Mouse (Mus musculus) cerebellum, postnatal 4 days (tissue): Measurements from ENCODE around the gene Slc23a2.

Source experiments
- DNase-seq, 2 experiments: peaks; one replicate each; pipeline ENCODE4 v3.0.0; 2022; ENCODE audit warnings: low spot score in 2 of 2, mixed read lengths in 1 of 2

The Slc23a2 gene

DNA sequence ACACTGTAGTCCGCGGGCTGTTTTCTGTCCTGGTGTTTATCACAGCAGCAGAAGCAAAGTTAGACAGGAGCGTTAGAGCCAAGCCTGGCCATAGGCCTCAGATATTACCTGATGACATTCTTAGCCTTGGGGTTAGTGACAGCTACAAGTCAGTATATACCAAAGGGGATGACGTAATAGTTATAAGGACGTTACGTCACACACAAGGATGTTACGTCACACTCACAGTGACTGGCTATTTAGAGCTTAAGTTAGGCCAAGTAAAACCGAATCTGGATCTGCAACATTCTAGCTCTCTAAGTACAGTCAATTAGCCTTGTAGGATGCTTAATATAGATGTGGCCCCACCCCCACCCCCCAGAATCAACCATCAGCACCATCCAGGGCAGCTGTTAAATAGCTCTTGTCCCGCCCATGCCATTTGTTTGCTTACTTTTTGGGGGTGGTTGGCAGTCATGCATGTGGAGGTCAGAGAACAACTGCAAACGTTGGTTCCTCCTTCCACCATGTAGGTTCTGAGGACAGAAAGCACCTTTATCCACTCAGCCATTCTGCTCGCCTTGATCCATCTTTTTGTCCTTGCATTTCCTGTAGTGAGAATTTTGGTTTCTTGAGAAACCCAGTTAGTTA is 96.7 kb downstream of the Slc23a2 start:
- DNase-seq: no peak

DNA sequence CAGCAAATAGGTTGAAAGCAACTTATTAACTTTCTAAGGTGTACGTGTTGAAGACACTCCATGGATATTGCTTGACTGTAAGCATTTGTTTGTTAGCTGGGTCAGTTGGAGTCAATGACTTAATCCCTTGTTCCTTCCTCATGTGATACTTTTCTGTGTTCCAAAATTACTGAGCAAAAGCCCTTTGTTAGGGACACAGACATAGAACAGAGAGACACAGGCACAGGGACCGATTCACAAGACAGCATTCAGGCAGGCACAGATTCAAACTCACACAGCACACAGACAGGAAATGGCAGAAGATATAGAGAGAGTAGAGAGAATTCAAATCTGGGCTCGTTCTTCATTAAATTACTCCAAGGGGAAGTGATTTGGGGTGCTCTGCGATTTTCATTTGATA is 97.5 kb downstream of the Slc23a2 start:
- DNase-seq: no peak

DNA sequence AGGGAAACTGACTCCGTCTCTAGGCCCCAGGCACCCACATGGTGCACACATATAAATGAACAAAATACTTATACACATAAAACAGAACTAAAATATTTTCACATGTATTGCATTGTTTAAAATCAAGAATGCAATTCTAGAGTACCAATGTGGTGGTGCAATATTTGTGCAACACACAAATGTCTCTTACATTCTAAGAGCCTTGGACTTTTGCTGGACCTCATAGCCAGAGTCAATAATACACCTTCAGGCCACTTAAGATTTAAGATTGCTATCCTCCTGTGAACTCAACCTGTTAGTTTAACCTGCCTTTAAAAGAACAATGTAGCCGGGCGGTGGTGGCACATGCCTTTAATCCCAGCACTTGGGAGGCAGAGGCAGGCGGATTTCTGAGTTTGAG is 98.2 kb downstream of the Slc23a2 start:
- DNase-seq: no peak

DNA sequence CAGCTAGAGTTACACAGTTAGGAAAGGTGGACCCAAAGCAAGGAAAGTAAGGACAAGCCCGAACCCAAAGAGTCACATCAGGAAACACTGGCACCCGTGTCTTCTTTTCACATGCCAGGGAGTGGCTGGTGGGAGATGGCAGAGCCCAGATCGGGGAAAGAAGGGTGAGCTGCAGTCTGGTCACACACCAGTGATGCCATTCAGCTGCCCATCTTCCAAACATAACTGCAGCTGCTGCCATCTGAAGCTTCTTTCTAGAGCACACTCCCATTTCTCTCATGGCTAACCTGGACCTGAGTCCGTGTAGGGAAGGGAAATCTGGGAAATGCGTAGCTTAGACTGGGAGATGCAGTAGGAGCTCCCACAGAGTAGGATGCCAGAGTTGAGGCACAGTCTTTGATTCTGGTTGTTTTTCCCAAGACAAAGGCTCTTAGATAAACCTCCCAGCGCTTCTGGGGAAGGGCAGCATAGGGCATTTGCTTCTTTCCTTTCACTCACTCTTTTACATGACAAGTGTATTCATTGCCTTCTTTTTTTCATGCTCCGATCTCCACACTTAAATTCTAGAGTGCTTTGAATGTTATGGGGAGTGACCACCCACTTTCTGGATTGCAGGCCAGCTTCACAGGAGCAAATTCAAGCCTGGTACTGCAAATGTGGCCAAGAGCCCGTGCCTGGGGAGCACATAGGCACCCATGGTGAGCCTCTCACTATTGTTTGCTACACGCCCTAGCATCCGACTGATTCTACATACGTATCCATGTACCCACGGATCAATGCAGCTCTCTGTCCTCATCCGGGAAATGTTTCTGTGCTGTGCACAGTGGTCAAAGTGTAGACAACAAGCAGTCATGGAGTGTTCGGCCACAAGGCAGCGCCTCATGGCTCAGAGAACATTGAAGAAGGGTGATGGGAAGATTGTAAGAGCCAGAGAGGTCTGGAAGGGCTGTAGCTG is 100.3 kb downstream of the Slc23a2 start:
- DNase-seq: no peak

DNA sequence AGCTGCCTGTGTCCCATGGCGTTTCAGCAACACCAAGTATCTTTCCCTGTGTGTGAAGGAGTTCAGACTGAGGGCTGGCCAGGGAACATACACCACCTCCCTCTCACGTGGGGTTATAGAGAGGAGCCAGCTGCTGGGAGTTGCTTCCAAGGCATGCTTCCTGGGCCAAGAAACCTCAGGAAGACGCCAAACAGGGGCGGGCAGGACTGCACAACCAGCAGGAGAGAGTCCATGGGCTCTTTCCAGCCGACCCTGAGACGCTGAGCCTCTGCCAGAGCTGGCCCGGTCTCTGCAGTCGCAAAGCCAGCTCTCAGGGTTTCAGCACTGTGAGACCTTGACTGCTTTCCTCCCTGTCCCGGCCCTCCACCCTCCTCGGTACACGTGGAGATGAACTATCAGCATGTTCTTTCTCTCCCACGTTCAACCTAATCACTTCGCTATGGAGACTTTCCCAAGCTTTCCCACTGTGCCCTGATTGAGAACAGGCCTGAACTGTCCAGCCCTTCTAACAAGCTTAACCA is 101.7 kb downstream of the Slc23a2 start:
- DNase-seq: peak; percentile 49 to 77

DNA sequence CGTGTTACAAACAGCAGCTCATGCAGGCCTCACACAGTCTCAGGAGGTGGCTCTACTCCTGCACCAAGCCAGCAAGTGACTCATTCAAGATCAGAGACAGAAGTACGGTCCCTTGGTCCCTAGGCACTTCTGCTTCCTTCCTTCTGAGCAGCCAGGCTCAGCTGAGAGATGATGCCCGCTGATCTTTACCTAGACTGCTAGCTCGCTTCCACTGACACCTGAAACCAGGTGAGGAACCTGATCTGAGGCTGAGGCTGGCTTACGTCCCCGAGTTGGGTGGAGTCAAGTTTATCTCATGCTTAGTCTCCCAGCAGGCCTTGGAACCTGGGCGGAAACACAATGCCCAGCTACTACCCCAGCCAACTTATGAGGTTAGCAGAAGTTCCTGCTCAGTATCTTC is 105.0 kb downstream of the Slc23a2 start:
- DNase-seq: no peak

DNA sequence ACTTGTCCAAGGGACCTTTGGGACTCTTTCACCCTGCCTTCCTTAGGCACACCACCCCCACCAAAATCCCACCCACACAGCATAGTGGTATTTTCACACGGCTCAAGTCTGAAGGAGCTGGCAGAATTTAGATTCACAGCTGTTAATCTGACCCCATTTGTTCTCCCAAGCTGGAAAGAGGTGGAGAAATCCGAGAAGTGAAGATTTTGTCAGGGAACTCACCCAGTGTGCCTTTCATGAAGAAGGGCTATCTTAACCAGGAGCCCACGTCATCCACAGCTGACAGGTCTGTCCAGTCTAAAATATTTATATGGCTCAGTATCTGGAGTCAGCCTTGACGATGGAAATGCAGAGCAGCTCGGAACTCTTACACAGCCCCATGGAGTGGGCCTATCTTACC is 108.6 kb downstream of the Slc23a2 start:
- DNase-seq: no peak

DNA sequence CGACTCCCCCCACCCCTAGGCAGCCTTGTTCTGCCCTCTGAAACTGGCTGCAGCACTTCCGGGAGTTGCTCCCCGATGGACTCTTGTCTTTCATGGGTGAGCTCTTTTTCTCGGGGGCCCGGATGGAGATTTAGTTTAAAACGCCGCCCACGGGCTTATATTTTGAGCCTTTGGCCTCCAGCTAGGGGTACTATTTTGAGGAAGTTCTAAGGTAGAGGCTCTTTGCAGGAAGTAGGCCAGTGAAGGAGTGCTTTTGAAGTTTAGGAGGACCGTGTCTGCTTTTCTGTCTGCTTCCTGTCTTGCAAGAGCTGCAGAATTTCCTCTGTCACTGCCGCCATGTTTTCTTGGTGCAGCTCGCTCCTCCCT is 109.5 kb downstream of the Slc23a2 start:
- no peak for DNase-seq

DNA sequence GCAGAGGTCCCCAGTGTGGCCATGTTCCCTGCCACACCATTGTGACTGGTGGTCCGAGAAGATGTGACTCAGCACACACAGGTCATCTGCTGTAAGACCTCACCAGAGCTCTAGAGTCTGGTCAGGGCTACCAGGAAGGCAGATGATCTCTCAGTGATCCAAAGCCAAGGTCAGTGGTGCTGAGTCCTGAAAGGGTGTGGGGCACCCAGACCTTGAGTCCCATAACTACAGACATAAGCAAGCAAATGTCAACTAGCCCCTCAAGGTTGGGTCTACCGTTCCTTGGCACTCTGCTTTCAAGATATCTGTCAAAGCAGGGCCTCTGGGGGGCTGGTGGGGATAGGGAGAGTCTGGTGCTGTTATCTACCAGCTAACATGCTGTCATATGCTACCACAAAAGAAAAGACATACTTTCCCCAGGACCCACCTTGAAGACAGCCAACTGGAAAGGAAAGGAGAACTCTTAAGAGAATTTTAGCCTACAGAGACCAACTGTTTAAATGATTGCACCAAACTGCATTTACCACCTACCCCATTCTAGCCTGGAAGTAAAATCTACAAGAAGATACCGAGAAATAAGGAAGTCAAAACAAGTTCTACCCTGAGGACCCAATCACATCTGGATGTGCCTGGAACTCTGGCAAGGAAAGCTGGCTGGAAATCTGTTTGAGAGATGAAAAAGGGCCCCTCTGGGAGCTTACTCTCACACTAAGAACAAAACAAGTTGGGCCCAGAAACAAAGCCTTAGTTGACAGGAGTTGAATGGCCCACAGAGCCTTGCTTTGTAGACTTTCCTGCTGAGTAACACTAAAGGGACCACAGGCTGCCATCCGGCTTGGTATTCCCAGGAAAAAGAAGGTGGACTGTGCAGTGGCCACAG is 110.1 kb downstream of the Slc23a2 start:
- no peak for DNase-seq

DNA sequence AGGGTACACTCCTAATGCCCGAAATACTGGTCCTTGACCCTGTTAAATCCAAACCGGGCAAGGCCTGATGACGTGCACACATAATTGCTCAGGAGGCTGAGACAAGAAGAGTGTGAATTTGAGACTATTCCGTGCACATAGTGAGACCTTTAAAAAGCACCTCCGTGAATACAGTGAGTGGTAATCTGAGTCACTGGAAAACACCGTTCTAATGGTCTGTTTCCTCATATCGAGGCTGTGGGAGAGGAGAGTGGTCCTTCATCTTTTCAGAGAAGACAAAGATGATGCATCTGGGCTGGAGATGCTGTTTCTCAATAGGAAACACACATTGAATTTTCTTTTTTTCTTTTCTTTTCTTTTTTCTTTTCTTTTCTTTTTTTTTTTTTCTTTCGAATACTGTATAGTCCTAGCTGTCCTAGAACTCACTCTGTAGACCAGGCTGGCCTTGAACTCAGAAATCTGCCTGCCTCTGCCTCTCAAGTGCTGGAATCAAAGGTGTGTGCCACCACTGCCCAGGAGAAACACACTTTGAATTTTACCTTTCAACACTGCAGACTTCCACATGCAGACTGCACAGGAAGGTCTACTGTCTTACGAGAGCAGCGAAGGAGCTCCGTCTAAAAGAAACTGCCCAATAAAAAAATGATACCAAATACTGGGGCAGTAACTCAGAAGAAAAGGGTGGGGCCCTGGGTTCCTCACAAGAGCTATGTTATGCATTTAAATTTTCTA is 113.4 kb downstream of the Slc23a2 start:
- DNase-seq: no peak

DNA sequence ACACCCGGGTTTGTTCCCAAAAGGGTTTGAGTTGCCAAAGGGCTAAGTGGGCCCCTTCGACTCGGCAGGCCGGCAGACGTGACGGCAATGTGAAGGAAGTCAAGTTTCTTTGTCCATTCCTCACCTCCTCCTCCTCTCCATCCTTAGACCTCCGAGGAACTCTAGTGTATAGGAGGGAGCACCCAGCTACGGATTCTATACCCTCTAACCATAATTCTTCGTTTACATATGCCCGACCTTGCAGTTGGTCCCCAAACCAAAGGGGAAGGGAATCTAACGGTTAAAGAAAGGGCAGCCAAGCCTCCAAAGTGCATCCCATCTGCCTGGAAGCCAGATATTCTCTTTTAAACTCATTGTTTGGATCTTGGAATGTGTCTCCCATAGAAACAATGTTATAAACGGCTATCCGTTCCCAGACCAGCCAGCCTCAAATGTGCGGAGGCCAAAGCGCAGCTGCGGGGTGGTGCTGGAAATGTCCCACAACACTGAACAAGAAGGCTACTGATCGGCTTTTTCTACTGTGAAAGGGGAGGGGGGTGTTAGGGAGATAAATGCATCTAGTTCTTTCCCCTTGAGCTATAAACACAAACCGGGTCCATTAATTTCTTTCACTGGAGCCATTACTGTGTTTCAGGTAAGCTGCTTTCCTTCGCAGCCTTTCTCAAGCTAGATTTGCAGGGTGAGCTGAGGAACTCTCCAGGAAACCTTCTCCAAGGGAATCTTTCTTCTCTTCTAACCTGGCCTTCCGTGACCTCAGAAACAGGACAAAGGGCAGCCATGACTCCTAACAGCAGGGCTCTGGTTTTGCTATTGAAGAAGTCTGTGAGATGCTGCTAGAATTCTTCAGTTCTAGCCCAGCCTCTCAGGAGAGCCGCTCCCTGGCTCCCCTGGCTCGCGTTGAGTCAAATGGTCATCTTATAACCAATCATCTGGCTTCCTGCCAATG is 114.2 kb downstream of the Slc23a2 start:
- peak in 1 of 2 experiments; percentile 44 for DNase-seq

DNA sequence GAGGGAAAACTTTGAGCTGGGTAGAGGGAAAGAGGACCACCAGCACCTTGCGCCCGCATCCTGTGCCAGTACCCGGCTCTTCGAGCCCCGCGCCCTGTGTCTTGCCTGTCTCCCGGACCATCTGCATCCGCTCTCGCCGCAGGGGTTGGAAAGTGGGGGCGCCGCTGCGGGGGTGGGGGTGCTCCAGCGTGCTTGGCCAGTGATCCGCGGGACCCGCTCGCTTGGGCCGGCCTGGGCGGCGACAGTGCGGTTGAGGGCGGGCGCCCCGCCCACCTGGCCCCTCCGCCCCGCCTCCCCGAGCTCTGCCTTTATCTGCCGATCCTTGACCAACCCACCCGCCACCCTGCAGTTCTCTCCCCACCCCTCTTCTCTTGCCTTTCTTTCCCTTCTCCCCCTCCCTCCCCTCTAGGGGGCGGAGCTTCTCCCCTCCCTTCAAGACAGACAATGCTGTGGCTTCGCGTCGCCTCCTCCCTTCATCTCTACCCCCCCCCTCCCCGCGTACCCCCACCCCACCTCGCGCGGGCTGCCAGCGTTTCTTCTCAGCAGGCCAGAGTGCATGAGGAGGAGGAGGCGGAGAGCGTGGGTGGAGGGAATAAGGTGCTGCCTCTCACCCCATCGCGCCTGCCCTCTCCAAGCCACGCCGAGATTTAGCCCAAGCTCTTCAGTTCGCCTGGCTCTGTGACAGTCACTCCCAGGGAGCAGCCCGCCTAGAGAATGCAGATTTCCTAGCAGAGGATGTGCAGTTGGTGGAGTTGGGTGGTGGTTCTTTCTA is 115.1 kb downstream of the Slc23a2 start, which contains the start of gene Rassf2:
Gene Rassf2 (minus strand): TSS at position 613 of the 772 bp plus-strand sequence.
- peak; percentile 75 to 80 for DNase-seq

DNA sequence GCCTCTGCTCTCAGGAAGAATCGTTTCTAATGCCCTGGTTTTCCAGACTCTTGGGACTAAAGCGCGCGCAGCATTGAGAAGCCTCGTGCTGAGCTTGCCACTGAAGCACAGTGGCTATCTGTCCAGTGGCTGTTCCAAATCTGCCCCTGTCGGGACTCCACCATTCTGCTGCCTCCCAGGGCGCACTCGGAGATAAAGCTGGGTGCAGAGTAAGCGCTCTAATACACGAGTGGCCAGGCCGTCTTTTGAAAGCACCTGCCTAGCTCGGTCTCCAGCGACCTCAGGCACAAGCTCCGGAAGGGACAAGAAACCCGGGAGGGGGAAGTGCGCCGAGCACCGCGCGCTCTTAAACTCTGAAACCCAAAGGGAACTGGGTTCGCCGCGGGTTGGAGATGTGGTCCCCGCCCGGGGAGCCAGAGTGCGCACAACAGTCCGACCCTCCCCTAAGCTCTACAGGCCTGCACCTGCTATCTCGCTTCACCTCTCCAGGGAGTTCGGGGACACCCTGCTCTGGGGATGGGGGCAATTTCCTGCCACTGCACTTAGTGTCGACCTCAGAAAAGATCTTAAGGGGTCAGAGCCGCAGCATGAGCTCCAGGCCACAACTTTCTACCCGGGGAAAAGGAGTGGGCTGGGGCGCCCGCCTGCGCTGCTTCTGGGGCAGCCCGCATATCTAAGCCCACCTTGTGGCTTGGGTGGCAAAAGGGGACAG is 115.9 kb downstream of the Slc23a2 start:
- DNase-seq: peak in 1 of 2 experiments; percentile 22

DNA sequence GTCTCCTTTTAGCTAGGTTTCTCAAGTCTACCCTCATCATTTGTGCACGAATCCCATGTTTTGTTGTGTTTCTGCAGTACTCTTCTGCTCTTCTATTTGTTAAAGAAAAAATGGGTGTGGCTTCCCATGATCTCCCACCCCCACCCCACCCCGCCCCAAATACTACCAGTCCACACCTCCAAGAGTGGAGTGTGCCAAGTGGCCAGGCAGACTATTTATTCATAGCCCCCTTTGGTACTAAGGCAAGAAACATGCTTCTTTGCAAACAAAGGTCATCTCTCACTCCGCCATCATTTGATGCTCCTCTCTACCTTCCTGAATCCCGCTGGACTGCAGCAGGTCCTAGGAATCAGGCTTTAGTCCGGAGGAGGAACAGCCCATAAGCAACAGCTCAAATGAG is 116.8 kb downstream of the Slc23a2 start:
- DNase-seq: no peak

DNA sequence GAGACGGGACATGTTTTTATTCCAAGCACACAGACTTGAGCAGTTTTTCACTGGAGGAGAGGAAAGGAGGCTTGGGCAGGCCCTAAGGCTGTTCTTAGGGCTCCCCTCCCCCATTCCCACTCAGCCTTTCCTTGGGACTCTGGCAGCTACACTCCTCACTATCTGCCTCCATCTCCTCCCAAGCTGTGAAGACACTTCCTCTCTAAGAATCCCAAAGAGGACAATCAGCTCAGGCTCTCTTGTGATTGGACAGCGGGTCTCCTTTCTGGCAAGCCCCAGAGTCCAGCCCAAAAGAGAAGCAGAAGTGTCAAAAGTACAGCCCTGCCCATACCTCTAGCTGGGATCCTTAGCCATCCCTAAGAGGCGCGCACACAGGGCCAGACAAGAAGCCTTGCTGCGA is 117.5 kb downstream of the Slc23a2 start:
- no peak for DNase-seq

DNA sequence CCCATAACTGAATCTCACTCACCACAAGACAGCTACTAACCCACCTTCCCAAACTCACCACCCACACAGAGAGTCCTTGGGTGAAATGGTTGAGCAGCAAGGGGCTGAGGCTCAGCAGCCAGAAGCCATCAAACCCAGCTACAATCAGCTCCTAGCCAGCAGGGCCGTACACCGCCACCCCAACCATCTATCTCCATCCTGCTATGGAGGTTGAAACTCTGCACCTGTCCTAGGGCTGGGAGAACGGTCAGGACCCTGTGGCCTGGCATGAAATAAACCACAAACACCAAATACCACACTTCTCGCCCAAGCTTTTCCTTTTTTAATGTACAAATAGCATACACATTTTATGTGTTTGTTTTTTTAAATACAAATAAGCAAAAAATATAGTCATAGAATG is 120.9 kb downstream of the Slc23a2 start:
- no peak for DNase-seq

DNA sequence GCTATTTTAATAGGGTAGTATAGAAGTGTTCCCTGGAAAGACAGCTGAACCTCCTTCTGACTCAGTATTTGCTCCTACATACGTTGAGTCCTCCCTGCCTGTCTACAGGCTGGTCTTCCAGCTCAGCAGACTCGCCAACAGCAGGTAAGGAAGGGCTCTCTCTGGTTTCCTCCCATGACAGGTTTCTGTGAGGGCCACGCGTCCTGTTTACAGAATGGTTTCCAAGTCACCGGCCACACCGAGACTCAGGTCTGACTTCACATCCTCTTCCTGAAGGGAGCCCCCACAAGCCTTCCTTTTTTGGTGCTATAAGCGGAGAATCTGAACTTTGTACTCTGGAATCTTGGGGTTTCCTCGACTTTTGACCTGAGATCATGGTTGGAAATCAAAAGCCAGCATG is 122.3 kb downstream of the Slc23a2 start:
- DNase-seq: no peak

DNA sequence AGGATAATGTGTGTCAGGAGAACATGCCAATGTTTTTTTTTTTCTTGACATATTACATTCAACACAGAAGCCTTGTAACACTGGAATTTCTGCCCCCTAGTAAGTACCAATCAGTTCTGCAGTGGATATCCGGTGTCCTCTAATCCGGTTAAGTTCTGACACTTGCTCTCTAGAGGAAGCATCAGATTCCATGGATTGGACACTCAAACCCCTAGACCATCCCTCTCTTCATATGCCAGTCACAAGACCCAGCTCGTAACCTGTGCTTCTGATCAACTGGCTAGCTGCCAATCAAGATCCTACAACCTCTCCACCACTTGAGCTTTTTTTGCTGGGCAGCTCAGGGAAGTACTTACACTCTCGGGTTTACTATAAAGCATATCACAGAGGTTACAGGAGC is 123.3 kb downstream of the Slc23a2 start:
- DNase-seq: no peak
